Mouse (Mus musculus): Measurements from ENCODE around the gene Coasy.

The Coasy gene

DNA sequence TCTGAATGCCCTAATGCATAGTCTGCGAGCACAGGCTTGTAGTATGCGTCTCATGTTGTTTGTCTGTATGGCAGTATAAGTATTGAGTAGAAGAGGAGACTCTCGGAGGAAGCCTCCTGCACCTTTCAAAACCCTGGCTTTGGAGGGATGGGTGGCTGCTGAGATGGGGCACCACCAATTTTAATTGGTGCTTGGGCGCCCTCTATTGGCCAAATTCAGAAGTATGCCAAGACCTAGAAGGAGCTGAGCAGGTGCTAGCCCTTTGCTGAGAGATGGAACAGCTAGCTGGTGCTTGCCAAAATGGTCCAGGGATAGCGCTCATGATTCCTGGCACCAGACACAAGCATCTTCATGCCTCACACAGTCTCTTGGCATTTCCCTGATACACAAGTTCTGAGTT lies 24.5 kb upstream of the Coasy start:
- TF ChIP-seq GATA4 (IDR thresholded peaks at IDR 0.05; ENCODE audit: insufficient replicate concordance, low read length): no peak

DNA sequence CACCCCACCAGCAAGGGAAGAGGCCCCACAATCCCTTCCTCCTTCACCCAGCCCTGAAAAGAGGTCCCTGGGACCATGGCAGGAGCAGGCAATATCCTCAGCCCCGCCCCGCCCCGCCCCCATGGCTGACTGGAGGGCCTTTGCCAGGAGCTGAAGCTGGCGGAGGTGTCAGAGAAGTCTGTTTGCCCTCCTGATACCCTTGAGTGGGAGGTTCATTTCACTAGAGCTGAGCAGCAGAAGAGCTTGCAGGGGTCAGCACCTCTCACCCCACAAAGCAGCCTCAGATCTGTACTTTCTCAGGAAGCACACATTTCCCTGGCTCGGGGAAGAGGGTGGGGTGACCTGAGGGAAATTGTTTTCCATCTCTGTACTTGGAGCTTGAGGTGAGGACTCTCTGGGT lies 23.6 kb upstream of the Coasy start:
- no peak; the same call in 1 of the 2 replicates for TF ChIP-seq GATA4 (IDR thresholded peaks at IDR 0.05; ENCODE audit: insufficient replicate concordance, low read length)

- TF ChIP-seq GATA4 (IDR thresholded peaks at IDR 0.05; ENCODE audit: insufficient replicate concordance, low read length): no peak
Observed at GRCm38 (mm10) chr11:101059473-101059872, 22.9 kb upstream of the Coasy start.

DNA sequence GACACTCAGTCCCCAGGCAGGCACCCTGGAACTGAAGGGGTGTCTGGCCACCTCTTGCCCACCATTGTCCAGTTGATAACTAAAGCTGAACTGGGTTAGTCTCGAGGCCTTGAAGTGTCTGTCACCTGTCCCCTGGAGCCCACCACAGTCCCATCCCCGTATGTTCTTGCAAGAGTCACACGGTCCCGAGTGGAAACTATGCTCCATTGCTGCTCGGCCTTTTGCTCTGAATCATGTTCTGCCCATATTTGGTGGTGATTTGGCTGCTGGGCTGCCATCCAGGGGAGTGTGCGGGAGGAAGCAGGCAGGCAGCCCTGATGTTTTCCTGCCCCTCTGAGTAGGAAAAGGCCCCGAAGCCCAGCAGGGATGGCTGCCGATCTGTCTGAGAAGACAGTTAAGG lies 22.2 kb upstream of the Coasy start:
- TF ChIP-seq GATA4 (IDR thresholded peaks at IDR 0.05; ENCODE audit: insufficient replicate concordance, low read length): no peak

- no peak for TF ChIP-seq GATA4 (IDR thresholded peaks at IDR 0.05; ENCODE audit: insufficient replicate concordance, low read length)
Observed at GRCm38 (mm10) chr11:101061049-101061448, 21.3 kb upstream of the Coasy start.

GRCm38 (mm10) chr11:101062165-101062884 lies 20.0 kb upstream of the Coasy start:
- no peak for TF ChIP-seq GATA4 (IDR thresholded peaks at IDR 0.05; ENCODE audit: insufficient replicate concordance, low read length)

DNA sequence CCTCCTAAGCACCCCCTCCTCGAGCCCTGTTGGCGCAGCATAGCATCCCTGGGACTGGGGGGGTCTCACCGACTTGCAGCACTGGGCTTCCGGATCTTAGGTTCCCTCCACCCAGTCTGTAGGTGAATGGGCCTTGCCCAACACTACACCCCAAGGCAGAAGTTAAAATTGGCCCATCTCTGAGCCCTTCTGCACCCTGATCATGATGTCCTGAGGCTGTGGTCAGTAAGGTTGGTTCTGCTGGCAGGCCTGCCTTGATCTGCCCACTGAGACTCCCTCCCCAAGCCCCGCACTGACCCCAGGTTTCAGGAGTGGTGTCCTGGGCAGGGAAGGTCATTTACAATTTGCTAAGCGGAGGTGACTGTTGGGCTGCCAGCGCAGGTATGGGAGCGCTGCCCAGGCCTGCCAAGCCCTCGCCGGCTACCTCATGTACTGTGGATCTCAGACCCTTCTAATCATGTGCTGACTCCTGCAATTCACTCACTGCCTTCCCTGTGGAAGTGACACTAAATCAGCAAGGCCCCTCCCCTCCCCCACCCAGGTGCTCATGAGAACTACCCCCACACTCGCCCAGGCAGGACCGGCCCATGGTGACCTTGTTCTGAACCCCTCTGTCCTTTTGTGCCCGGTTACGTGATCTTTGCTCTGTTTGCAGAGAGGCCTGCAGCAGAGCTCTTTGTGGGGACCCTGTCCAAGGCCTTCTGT lies 19.2 kb upstream of the Coasy start:
- no peak for TF ChIP-seq GATA4 (IDR thresholded peaks at IDR 0.05; ENCODE audit: insufficient replicate concordance, low read length)

GRCm38 (mm10) chr11:101063676-101064327 lies 18.6 kb upstream of the Coasy start:
- TF ChIP-seq GATA4 (IDR thresholded peaks at IDR 0.05; ENCODE audit: insufficient replicate concordance, low read length): peak; percentile 51; the same call in 1 of the 2 replicates

GRCm38 (mm10) chr11:101064462-101064861 lies 17.9 kb upstream of the Coasy start:
- TF ChIP-seq GATA4 (IDR thresholded peaks at IDR 0.05; ENCODE audit: insufficient replicate concordance, low read length): no peak

- TF ChIP-seq GATA4 (IDR thresholded peaks at IDR 0.05; ENCODE audit: insufficient replicate concordance, low read length): no peak
Observed at GRCm38 (mm10) chr11:101065002-101065401, 17.4 kb upstream of the Coasy start.

GRCm38 (mm10) chr11:101066549-101067412 lies 15.6 kb upstream of the Coasy start:
- no peak for TF ChIP-seq GATA4 (IDR thresholded peaks at IDR 0.05; ENCODE audit: insufficient replicate concordance, low read length)

DNA sequence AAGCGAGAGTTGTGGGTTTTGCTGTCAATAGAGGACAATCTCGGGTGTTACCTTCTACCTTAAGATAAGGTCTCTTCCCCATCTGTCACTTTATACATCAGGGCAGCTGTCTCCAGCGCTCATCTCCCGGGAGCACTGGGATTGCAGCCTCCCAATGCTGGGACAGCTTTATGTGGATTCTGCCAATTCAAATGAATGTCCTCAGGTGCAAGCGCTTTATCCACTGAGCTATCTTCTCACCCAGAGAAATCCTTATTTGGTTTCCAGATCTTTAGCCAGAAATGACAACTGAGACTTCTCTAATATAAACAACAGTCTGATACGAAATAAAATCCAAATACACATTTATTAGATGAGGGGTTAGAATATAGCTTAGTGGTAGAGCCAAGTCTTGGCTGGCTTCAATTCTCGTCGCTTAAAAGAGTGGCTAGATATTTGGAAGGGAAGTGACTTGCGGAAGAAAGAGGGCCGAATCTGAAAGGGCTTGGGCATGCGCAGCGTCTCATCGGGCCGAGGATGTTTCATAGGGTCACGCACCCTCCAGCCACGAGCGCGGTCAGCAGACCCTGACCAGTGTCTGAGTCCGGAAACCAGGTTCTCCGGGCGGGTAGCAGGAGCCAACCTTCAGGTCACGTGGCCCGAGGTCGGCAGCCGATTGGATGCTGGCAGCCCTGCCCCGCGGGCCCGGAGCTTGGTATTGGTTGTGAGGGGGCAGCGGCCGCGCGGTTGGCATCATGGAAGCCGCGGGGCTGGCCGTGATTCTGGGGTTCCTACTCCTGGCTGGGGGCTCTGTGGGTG lies 12.8 kb upstream of the Coasy start, which contains the start of gene Naglu:
Gene Naglu (plus strand): TSS at position 622 of the 798 bp plus-strand sequence.
- peak; percentile 5; the same call in 1 of the 2 replicates for TF ChIP-seq GATA4 (IDR thresholded peaks at IDR 0.05; ENCODE audit: insufficient replicate concordance, low read length)

DNA sequence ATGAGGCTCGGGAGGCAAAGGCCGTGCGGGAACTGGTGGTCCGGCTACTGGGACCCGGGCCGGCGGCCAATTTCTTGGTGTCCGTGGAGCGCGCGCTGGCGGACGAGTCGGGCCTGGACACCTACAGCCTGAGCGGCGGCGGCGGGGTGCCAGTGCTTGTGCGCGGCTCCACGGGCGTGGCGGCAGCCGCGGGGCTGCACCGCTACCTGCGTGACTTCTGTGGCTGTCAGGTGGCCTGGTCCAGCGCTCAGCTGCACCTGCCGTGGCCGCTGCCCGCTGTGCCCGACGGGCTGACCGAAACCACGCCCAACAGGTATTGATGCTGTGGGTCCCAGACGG lies 12.2 kb upstream of the Coasy start:
- no peak for TF ChIP-seq GATA4 (IDR thresholded peaks at IDR 0.05; ENCODE audit: insufficient replicate concordance, low read length)

GRCm38 (mm10) chr11:101070987-101071386 lies 11.4 kb upstream of the Coasy start:
- TF ChIP-seq GATA4 (IDR thresholded peaks at IDR 0.05; ENCODE audit: insufficient replicate concordance, low read length): no peak

All from liver, adult (tissue).